Mouse (Mus musculus) neural tube, embryonic 10.5 days (tissue): Measurements from ENCODE around the gene Cdc14b.
A peak's percentile ranks its signal among the peaks of the same experiment; 100 is the strongest.

Experiments
- DNase-seq: peaks from one replicate; pipeline ENCODE4 v3.0.0-alpha.2; 2017; ENCODE audit warnings: low spot score; ENCODE audit errors: extremely low spot score

Gene Cdc14b

GRCm38 (mm10) chr13:64178746-64179652, 96.1 kb downstream of the Cdc14b start:
- DNase-seq: no peak

- DNase-seq: no peak
Observed at GRCm38 (mm10) chr13:64178000-64178399, 97.1 kb downstream of the Cdc14b start.

GRCm38 (mm10) chr13:64169746-64170145, 105.3 kb downstream of the Cdc14b start:
- DNase-seq: no peak

- DNase-seq: peak; percentile 23
Observed at GRCm38 (mm10) chr13:64163147-64163715, 111.9 kb downstream of the Cdc14b start.

- peak; percentile 57 for DNase-seq
Observed at GRCm38 (mm10) chr13:64162626-64163025, 112.5 kb downstream of the Cdc14b start.

GRCm38 (mm10) chr13:64161916-64162611, 113.0 kb downstream of the Cdc14b start:
- no peak for DNase-seq

- peak; percentile 98 for DNase-seq
Observed at GRCm38 (mm10) chr13:64161548-64161915, 113.6 kb downstream of the Cdc14b start, which contains the start of gene Habp4. TSS of gene Habp4 (plus strand) at chr13:64161824.

GRCm38 (mm10) chr13:64156966-64157365, 118.1 kb downstream of the Cdc14b start:
- no peak for DNase-seq

- peak; percentile 26 for DNase-seq
Observed at GRCm38 (mm10) chr13:64155171-64155571, 119.9 kb downstream of the Cdc14b start.

- no peak for DNase-seq
Observed at GRCm38 (mm10) chr13:64154651-64155050, 120.4 kb downstream of the Cdc14b start.

GRCm38 (mm10) chr13:64153751-64154267, 121.3 kb downstream of the Cdc14b start:
- DNase-seq: peak; percentile 66

- peak; percentile 98 for DNase-seq
Observed at GRCm38 (mm10) chr13:64153083-64153682, 121.9 kb downstream of the Cdc14b start, which contains the start of gene Zfp367. TSS of gene Zfp367 (minus strand) at chr13:64153202.

GRCm38 (mm10) chr13:64152671-64153082, 122.4 kb downstream of the Cdc14b start:
- no peak for DNase-seq

- peak; percentile 91 for DNase-seq
Observed at GRCm38 (mm10) chr13:64152241-64152669, 122.8 kb downstream of the Cdc14b start.

- DNase-seq: no peak
Observed at GRCm38 (mm10) chr13:64150121-64150520, 125.0 kb downstream of the Cdc14b start.
